In genomic region chr9:34770951-34771350, GRCm38 (mm10) we compare ENCODE assay signal across 13 mouse cellular contexts.
"Had no signal": no experiment of that assay in that cellular context is flagged by ENCODE, and none has a peak within 500 bp of the region (broad histone marks: within the 10 kb centered on the region; RNA-seq: fewer than 3 reads in every experiment).

No protein-coding gene starts in this region.

- H3K36me3 ChIP-seq: limb, embryonic 15.5 days; liver, embryonic 12.5 days; midbrain, embryonic 15.5 days; neural tube, embryonic 13.5 days had no signal

- DNase-seq: kidney, adult 8-10 months; kidney, postnatal 36 days; lung, embryonic 14.5 days; lung, postnatal 10 days; thymus, postnatal 4 days had no signal

- H3K4me1 ChIP-seq: limb, embryonic 15.5 days; liver, embryonic 12.5 days; megakaryocyte, embryonic 14.5 days; midbrain, embryonic 15.5 days had no signal

- H3K9ac ChIP-seq: limb, embryonic 15.5 days; liver, embryonic 12.5 days; lung, embryonic 14.5 days; midbrain, embryonic 15.5 days; neural tube, embryonic 13.5 days had no signal

- H3K27me3 ChIP-seq: limb, embryonic 15.5 days; liver, embryonic 12.5 days; megakaryocyte, embryonic 14.5 days; midbrain, embryonic 15.5 days; neural tube, embryonic 13.5 days had no signal

- H3K4me3 ChIP-seq: limb, embryonic 15.5 days; liver, embryonic 12.5 days; megakaryocyte, embryonic 14.5 days; midbrain, embryonic 15.5 days; neural tube, embryonic 13.5 days had no signal

- H3K9me3 ChIP-seq: limb, embryonic 15.5 days; liver, embryonic 12.5 days; megakaryocyte, embryonic 14.5 days; midbrain, embryonic 15.5 days had no signal

- H3K27ac ChIP-seq: limb, embryonic 15.5 days; liver, embryonic 12.5 days; macrophage; midbrain, embryonic 15.5 days; neural tube, embryonic 13.5 days; stomach, postnatal 0 days had no signal

- H3K4me2 ChIP-seq: limb, embryonic 15.5 days; liver, embryonic 12.5 days; lung, embryonic 14.5 days; midbrain, embryonic 11.5 days; midbrain, embryonic 15.5 days; neural tube, embryonic 13.5 days had no signal

- ATAC-seq: liver, embryonic 12.5 days; midbrain, embryonic 15.5 days had no signal
